Mouse (Mus musculus) testis, adult 2 months (tissue): Measurements from ENCODE around the gene Usp16. TPM values are rescaled to one million over a fixed set of nuclear protein-coding genes. Genes with fewer than 3 reads are reported as not detected.

Experiments
- H3K27ac ChIP-seq: fragments of 200-500 bp; 2 replicates; pipeline ENCODE4 v1.5.1; 2012; ENCODE audit warnings: low read depth, low read length; ENCODE audit not compliant: control insufficient read depth, insufficient read depth
- H3K27me3 ChIP-seq: fragments of 200-500 bp; 2 replicates; pipeline ENCODE4 v1.6.1; 2012; ENCODE audit warnings: mild to moderate bottlenecking, low read length, moderate library complexity; ENCODE audit not compliant: control insufficient read depth, insufficient read depth
- H3K36me3 ChIP-seq: fragments of 200-500 bp; 2 replicates; pipeline ENCODE4 v1.6.1; 2012; ENCODE audit warnings: mild to moderate bottlenecking, low read length; ENCODE audit not compliant: control insufficient read depth, insufficient read depth
- H3K4me1 ChIP-seq: fragments of 200-500 bp; 2 replicates; pipeline ENCODE4 v1.6.1; 2012; ENCODE audit warnings: low read length; ENCODE audit not compliant: control insufficient read depth, insufficient read depth
- H3K4me3 ChIP-seq: fragments of 200-500 bp; 2 replicates; pipeline ENCODE4 v1.5.1; 2012; ENCODE audit warnings: low read depth, mild to moderate bottlenecking, low read length, moderate library complexity, mixed read lengths; ENCODE audit not compliant: control insufficient read depth
- CTCF ChIP-seq: fragments of 200-500 bp; IDR thresholded peaks from 2 replicates; pipeline ENCODE4 v1.5.1; 2012; ENCODE audit warnings: low read depth, mild to moderate bottlenecking, inconsistent platforms, low read length, moderate library complexity; ENCODE audit not compliant: control insufficient read depth, insufficient read depth, insufficient replicate concordance
- POLR2A ChIP-seq: fragments of 200-500 bp; IDR thresholded peaks from 2 replicates; pipeline ENCODE4 v1.6.1; 2012; ENCODE audit warnings: low read depth, mild to moderate bottlenecking, inconsistent platforms, low read length, moderate library complexity; ENCODE audit not compliant: control insufficient read depth
- polyA plus RNA-seq: library from polyadenylated mRNA; depleted of rRNA; stranded (reverse); fragments of >200 nt; gene quantifications from 2 replicates; pipeline ENCODE4 v1.2.3, GENCODE M21; 2012; rRNA removed

Gene Usp16
- polyA plus RNA-seq, 1 experiment: 79.6 TPM

GRCm38 (mm10) chr16:87501304-87502078 lies 47.0 kb downstream of the Usp16 start:
- Histone ChIP-seq H3K36me3 (no peaks in the 10 kb centered on the region), H3K27me3 (no peaks in the 10 kb centered on the region), H3K4me3 (no peak overlapping the region), H3K27ac (no peak overlapping the region), H3K4me1 (no peaks in the 10 kb centered on the region)
- TF ChIP-seq POLR2A (no peak), CTCF (no peak)

- no peak overlapping the region for H3K4me3 ChIP-seq
- TF ChIP-seq CTCF (no peak), POLR2A (no peak)
These were observed 57.2 kb downstream of the Usp16 start for GRCm38 (mm10) chr16:87511706-87512105.

GRCm38 (mm10) chr16:87512331-87512730 lies 57.8 kb downstream of the Usp16 start:
- TF ChIP-seq POLR2A: no peak
- no peak for TF ChIP-seq CTCF
- Histone ChIP-seq H3K4me1 (peaks cover 2% of the 10 kb centered on the region; the same call in 1 of the 2 replicates), H3K36me3 (no peaks in the 10 kb centered on the region), H3K27me3 (no peaks in the 10 kb centered on the region), H3K27ac (no peak overlapping the region), H3K4me3 (no peak overlapping the region)

More at GRCm38 (mm10) chr16:87511706-87512105, 57.2 kb downstream of the Usp16 start:
- Histone ChIP-seq H3K4me1 (peaks cover 3% of the 10 kb centered on the region; the same call in 1 of the 2 replicates), H3K36me3 (no peaks in the 10 kb centered on the region), H3K27me3 (no peaks in the 10 kb centered on the region), H3K27ac (no peak overlapping the region)

GRCm38 (mm10) chr16:87524228-87524627 lies 69.7 kb downstream of the Usp16 start:
- TF ChIP-seq CTCF: no peak
- no peak for TF ChIP-seq POLR2A
- Histone ChIP-seq H3K4me3 (no peak overlapping the region), H3K27ac (no peak overlapping the region), H3K36me3 (no peaks in the 10 kb centered on the region), H3K4me1 (no peaks in the 10 kb centered on the region), H3K27me3 (no peaks in the 10 kb centered on the region)

- Histone ChIP-seq H3K4me1 (no peaks in the 10 kb centered on the region), H3K27me3 (no peaks in the 10 kb centered on the region), H3K27ac (no peak overlapping the region), H3K4me3 (no peak overlapping the region), H3K36me3 (no peaks in the 10 kb centered on the region)
- TF ChIP-seq CTCF (no peak), POLR2A (no peak)
These were observed 73.2 kb downstream of the Usp16 start for GRCm38 (mm10) chr16:87527553-87528249.

- Histone ChIP-seq H3K4me1 (no peaks in the 10 kb centered on the region), H3K36me3 (no peaks in the 10 kb centered on the region), H3K27me3 (no peaks in the 10 kb centered on the region), H3K4me3 (no peak overlapping the region), H3K27ac (no peak overlapping the region)
- no peak for TF ChIP-seq CTCF
These were observed 74.3 kb downstream of the Usp16 start for GRCm38 (mm10) chr16:87528755-87529154.

Other genes starting within 250 kb of the Usp16 start
- 3.0 and 3.6 TPM in 2 replicates for gene N6amt1, start 100.5 kb upstream of the Usp16 start, polyA plus RNA-seq
- gene Ltn1, start 22.1 kb upstream of the Usp16 start, polyA plus RNA-seq: 38.7 and 44.6 TPM in 2 replicates
- 2.5 and 3.2 TPM in 2 replicates for gene Rwdd2b, start 14.1 kb upstream of the Usp16 start, polyA plus RNA-seq
- 42.5 and 57.1 TPM in 2 replicates for gene Cct8, start 41.2 kb downstream of the Usp16 start, polyA plus RNA-seq
- gene Map3k7cl, start 98.6 kb downstream of the Usp16 start, polyA plus RNA-seq: 0.90 and 1.3 TPM in 2 replicates
- gene Bach1, start 244.2 kb downstream of the Usp16 start, polyA plus RNA-seq: 1.0 and 1.7 TPM in 2 replicates